Mouse (Mus musculus): ENCODE measurements around the gene Dcps. TPM values are rescaled to one million over a fixed set of nuclear protein-coding genes. Genes with fewer than 3 reads are reported as not detected.

Dcps gene
- polyA plus RNA-seq, 1 experiment from 2014 or later, result 91.3 TPM

GRCm38 (mm10) chr9:35104711-35105110 is 71.2 kb downstream of the Dcps start:
- H3K4me1 ChIP-seq (replicated peaks; ENCODE audit: control insufficient read depth, insufficient read depth, low read length), result no peaks in the 10 kb centered on the region
- H3K4me3 ChIP-seq (ENCODE audit: low read depth, low read length), result no peak overlapping the region
- ATAC-seq (ENCODE audit: low FRiP score) (no peak), DNase-seq (ENCODE audit: low spot score) (no peak)
- H3K27ac ChIP-seq (ENCODE audit: low read depth, low read length), result no peak overlapping the region
- H3K9me3 ChIP-seq (ENCODE audit: control insufficient read depth, low read length), result no peaks in the 10 kb centered on the region
- no peak overlapping the region for H3K9ac ChIP-seq (ENCODE audit: low read depth, low read length)
- H3K27me3 ChIP-seq (ENCODE audit: control insufficient read depth, insufficient read depth, low read length), result no peaks in the 10 kb centered on the region
- H3K4me2 ChIP-seq (replicated peaks; ENCODE audit: low read depth, low read length), result no peak overlapping the region
- 86% methylated on average over 4 of the region's 4 CpGs for WGBS
- no peaks in the 10 kb centered on the region for H3K36me3 ChIP-seq (ENCODE audit: control insufficient read depth, insufficient read depth, low read length)

GRCm38 (mm10) chr9:35098762-35099161 is 77.1 kb downstream of the Dcps start:
- Histone ChIP-seq H3K27me3 (ENCODE audit: control insufficient read depth, insufficient read depth, low read length) (no peaks in the 10 kb centered on the region), H3K9ac (ENCODE audit: low read depth, low read length) (no peak overlapping the region), H3K4me2 (replicated peaks; ENCODE audit: low read depth, low read length) (no peak overlapping the region), H3K4me1 (replicated peaks; ENCODE audit: control insufficient read depth, insufficient read depth, low read length) (no peaks in the 10 kb centered on the region), H3K4me3 (ENCODE audit: low read depth, low read length) (no peak overlapping the region), H3K27ac (ENCODE audit: low read depth, low read length) (no peak overlapping the region), H3K9me3 (ENCODE audit: control insufficient read depth, low read length) (no peaks in the 10 kb centered on the region), H3K36me3 (ENCODE audit: control insufficient read depth, insufficient read depth, low read length) (no peaks in the 10 kb centered on the region)
- ATAC-seq (ENCODE audit: low FRiP score) (no peak), DNase-seq (ENCODE audit: low spot score) (no peak)
- 77% methylated on average over 4 of the region's 4 CpGs for WGBS

DNA sequence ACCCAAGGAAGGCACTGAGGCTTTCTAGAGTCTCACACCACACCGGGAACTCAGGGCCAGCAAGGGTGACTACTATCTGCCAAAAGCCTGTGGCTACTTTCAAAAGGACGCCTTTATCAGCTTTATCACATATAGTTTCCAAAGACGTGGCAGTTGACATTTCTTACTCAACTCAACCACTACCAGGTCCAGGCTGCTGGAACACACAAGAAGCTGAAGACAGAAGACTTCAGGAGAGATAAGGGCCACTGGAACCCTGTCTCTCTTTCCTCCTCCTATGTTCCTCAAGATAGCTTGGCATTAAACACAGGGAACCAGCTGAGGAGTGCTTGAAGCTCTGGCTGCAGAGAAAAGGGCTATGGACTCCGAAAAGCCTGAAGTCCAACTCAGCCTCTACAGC is 78.0 kb downstream of the Dcps start:
- DNase-seq (ENCODE audit: low spot score), result no peak
- Histone ChIP-seq H3K4me2 (replicated peaks; ENCODE audit: low read depth, low read length) (no peak overlapping the region), H3K4me1 (replicated peaks; ENCODE audit: control insufficient read depth, insufficient read depth, low read length) (no peaks in the 10 kb centered on the region), H3K27ac (ENCODE audit: low read depth, low read length) (no peak overlapping the region), H3K4me3 (ENCODE audit: low read depth, low read length) (no peak overlapping the region), H3K27me3 (ENCODE audit: control insufficient read depth, insufficient read depth, low read length) (no peaks in the 10 kb centered on the region), H3K9me3 (ENCODE audit: control insufficient read depth, low read length) (no peaks in the 10 kb centered on the region), H3K36me3 (ENCODE audit: control insufficient read depth, insufficient read depth, low read length) (no peaks in the 10 kb centered on the region), H3K9ac (ENCODE audit: low read depth, low read length) (no peak overlapping the region)
- ATAC-seq (ENCODE audit: low FRiP score), result no peak
- 96% methylated on average over 4 of the region's 4 CpGs for WGBS

- DNase-seq (ENCODE audit: low spot score) (no peak), ATAC-seq (ENCODE audit: low FRiP score) (no peak)
- Histone ChIP-seq H3K4me1 (replicated peaks; ENCODE audit: control insufficient read depth, insufficient read depth, low read length) (no peaks in the 10 kb centered on the region), H3K27ac (ENCODE audit: low read depth, low read length) (no peak overlapping the region), H3K9me3 (ENCODE audit: control insufficient read depth, low read length) (no peaks in the 10 kb centered on the region), H3K4me2 (replicated peaks; ENCODE audit: low read depth, low read length) (no peak overlapping the region), H3K9ac (ENCODE audit: low read depth, low read length) (no peak overlapping the region), H3K27me3 (ENCODE audit: control insufficient read depth, insufficient read depth, low read length) (no peaks in the 10 kb centered on the region), H3K4me3 (ENCODE audit: low read depth, low read length) (no peak overlapping the region), H3K36me3 (ENCODE audit: control insufficient read depth, insufficient read depth, low read length) (no peaks in the 10 kb centered on the region)
- WGBS, result 92% methylated on average over 1 of the region's 1 CpGs
These were observed 80.1 kb downstream of the Dcps start for GRCm38 (mm10) chr9:35095726-35096125.

DNA sequence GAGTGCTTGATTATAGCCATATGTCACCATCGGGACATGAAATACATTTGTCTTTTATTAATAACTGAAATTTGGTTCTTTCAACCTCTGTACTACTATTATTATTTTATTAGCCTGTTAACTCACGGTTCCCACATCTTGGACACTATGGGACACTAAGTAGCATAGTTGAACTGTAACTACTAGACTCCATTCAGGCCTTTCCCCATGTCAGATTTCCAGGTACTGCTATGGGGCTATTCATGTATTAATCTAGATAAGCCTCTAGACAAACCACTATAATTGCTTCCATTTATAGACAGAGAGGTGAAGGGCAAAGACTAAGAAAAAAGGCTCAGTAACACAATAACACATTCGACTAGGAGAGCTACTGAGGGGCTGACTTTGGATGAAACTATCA is 82.5 kb downstream of the Dcps start:
- DNase-seq (ENCODE audit: low spot score), result no peak
- H3K27me3 ChIP-seq (ENCODE audit: control insufficient read depth, insufficient read depth, low read length), result no peaks in the 10 kb centered on the region
- no peaks in the 10 kb centered on the region for H3K4me1 ChIP-seq (replicated peaks; ENCODE audit: control insufficient read depth, insufficient read depth, low read length)
- no peak overlapping the region for H3K4me3 ChIP-seq (ENCODE audit: low read depth, low read length)
- no peaks in the 10 kb centered on the region for H3K9me3 ChIP-seq (ENCODE audit: control insufficient read depth, low read length)
- no peak overlapping the region for H3K27ac ChIP-seq (ENCODE audit: low read depth, low read length)
- H3K9ac ChIP-seq (ENCODE audit: low read depth, low read length), result no peak overlapping the region
- ATAC-seq (ENCODE audit: low FRiP score), result no peak
- no peak overlapping the region for H3K4me2 ChIP-seq (replicated peaks; ENCODE audit: low read depth, low read length)
- no peaks in the 10 kb centered on the region for H3K36me3 ChIP-seq (ENCODE audit: control insufficient read depth, insufficient read depth, low read length)
- WGBS, result 91% methylated on average over 3 of the region's 3 CpGs

GRCm38 (mm10) chr9:35092904-35093303 is 83.0 kb downstream of the Dcps start:
- Histone ChIP-seq H3K36me3 (ENCODE audit: control insufficient read depth, insufficient read depth, low read length) (no peaks in the 10 kb centered on the region), H3K4me3 (ENCODE audit: low read depth, low read length) (no peak overlapping the region), H3K9ac (ENCODE audit: low read depth, low read length) (no peak overlapping the region), H3K9me3 (ENCODE audit: control insufficient read depth, low read length) (no peaks in the 10 kb centered on the region), H3K4me2 (replicated peaks; ENCODE audit: low read depth, low read length) (no peak overlapping the region), H3K27ac (ENCODE audit: low read depth, low read length) (no peak overlapping the region), H3K27me3 (ENCODE audit: control insufficient read depth, insufficient read depth, low read length) (no peaks in the 10 kb centered on the region), H3K4me1 (replicated peaks; ENCODE audit: control insufficient read depth, insufficient read depth, low read length) (no peaks in the 10 kb centered on the region)
- ATAC-seq (ENCODE audit: low FRiP score), result no peak
- WGBS, result 87% methylated on average over 2 of the region's 2 CpGs
- no peak for DNase-seq (ENCODE audit: low spot score)

Other genes with a start within 250 kb of the Dcps start
- 11.7 and 13.7 TPM in 2 replicates for gene St3gal4, start 56.8 kb downstream of the Dcps start, polyA plus RNA-seq (2014; fragmentation: Nextera tagmentation; extraction: Ambion mirVana)
- gene Srpr, start 24.1 kb upstream of the Dcps start, polyA plus RNA-seq (2014; fragmentation: Nextera tagmentation; extraction: Ambion mirVana), result 95.4 and 96.8 TPM in 2 replicates
- gene Tirap, start 24.2 kb upstream of the Dcps start, polyA plus RNA-seq (2014; fragmentation: Nextera tagmentation; extraction: Ambion mirVana), result 11.9 and 14.3 TPM in 2 replicates
- 30.7 and 33.7 TPM in 2 replicates for gene Foxred1, start 35.0 kb upstream of the Dcps start, polyA plus RNA-seq (2014; fragmentation: Nextera tagmentation; extraction: Ambion mirVana)
- 71.4 and 84.8 TPM in 2 replicates for gene Fam118b, start 91.7 kb upstream of the Dcps start, polyA plus RNA-seq (2014; fragmentation: Nextera tagmentation; extraction: Ambion mirVana)
- 27.1 and 29.6 TPM in 2 replicates for gene Rpusd4, start 91.8 kb upstream of the Dcps start, polyA plus RNA-seq (2014; fragmentation: Nextera tagmentation; extraction: Ambion mirVana)
- 13.4 and 21.9 TPM in 2 replicates for gene Cdon, start 245.1 kb upstream of the Dcps start, polyA plus RNA-seq (2014; fragmentation: Nextera tagmentation; extraction: Ambion mirVana)